Mouse (Mus musculus): ENCODE measurements around the gene Acap2. TPM values are rescaled to one million over a fixed set of nuclear protein-coding genes. Genes with fewer than 3 reads are reported as not detected.

Gene Acap2
- total RNA-seq, 2 experiments from 2014 or later: 110 to 121 TPM

- intact Hi-C loops (cut with DNase I): loop anchor here (5.0 kb wide), 1 partner anchor 42 kb away; no protein-coding TSS in a partner anchor
- no peak for DNase-seq (ENCODE audit: low spot score in 2 of 2)
Measured at GRCm38 (mm10) chr16:31064782-31065181, 136.3 kb downstream of the Acap2 start.

GRCm38 (mm10) chr16:31062918-31063317, 138.1 kb downstream of the Acap2 start:
- intact Hi-C loops (cut with DNase I): no loop called here
- DNase-seq (ENCODE audit: low spot score in 2 of 2): no peak

GRCm38 (mm10) chr16:31061246-31061880, 139.7 kb downstream of the Acap2 start:
- peak in 1 of 2 experiments; percentile 45 for DNase-seq (ENCODE audit: low spot score in 2 of 2)
- intact Hi-C loops (cut with DNase I): no loop called here

GRCm38 (mm10) chr16:31060714-31061113, 140.3 kb downstream of the Acap2 start:
- DNase-seq (ENCODE audit: low spot score in 2 of 2): no peak
- intact Hi-C loops (cut with DNase I): no loop called here

- intact Hi-C loops (cut with DNase I): no loop called here
- DNase-seq (ENCODE audit: low spot score in 2 of 2): no peak
Measured at GRCm38 (mm10) chr16:31060226-31060625, 140.8 kb downstream of the Acap2 start.

- no peak for DNase-seq (ENCODE audit: low spot score in 2 of 2)
- intact Hi-C loops (cut with DNase I): no loop called here
Measured at GRCm38 (mm10) chr16:31059730-31060129, 141.3 kb downstream of the Acap2 start.

- no peak for DNase-seq (ENCODE audit: low spot score in 2 of 2)
- intact Hi-C loops (cut with DNase I): no loop called here
Measured at GRCm38 (mm10) chr16:31052812-31053211, 148.2 kb downstream of the Acap2 start.

GRCm38 (mm10) chr16:31052177-31052726, 148.8 kb downstream of the Acap2 start:
- intact Hi-C loops (cut with DNase I): no loop called here
- DNase-seq (ENCODE audit: low spot score in 2 of 2): no peak

- DNase-seq (ENCODE audit: low spot score in 2 of 2): no peak
- intact Hi-C loops (cut with DNase I): no loop called here
Measured at GRCm38 (mm10) chr16:31050701-31051100, 150.3 kb downstream of the Acap2 start.

GRCm38 (mm10) chr16:31048194-31048593, 152.9 kb downstream of the Acap2 start:
- no peak for DNase-seq (ENCODE audit: low spot score in 2 of 2)
- intact Hi-C loops (cut with DNase I): no loop called here

- DNase-seq (ENCODE audit: low spot score in 2 of 2): no peak
- intact Hi-C loops (cut with DNase I): no loop called here
Measured at GRCm38 (mm10) chr16:31047186-31047898, 153.7 kb downstream of the Acap2 start.

- intact Hi-C loops (cut with DNase I): no loop called here
- DNase-seq (ENCODE audit: low spot score in 2 of 2): peak in 1 of 2 experiments; percentile 64
Measured at GRCm38 (mm10) chr16:31046217-31046659, 154.8 kb downstream of the Acap2 start.

GRCm38 (mm10) chr16:31045211-31045610, 155.8 kb downstream of the Acap2 start:
- intact Hi-C loops (cut with DNase I): no loop called here
- DNase-seq (ENCODE audit: low spot score in 2 of 2): no peak

- no peak for DNase-seq (ENCODE audit: low spot score in 2 of 2)
- intact Hi-C loops (cut with DNase I): no loop called here
Measured at GRCm38 (mm10) chr16:31043136-31043535, 157.9 kb downstream of the Acap2 start.

Other genes with a start within 250 kb of the Acap2 start
- 10 to 100 TPM; 19.0 to 20.9 TPM for gene Xxylt1, start 119.8 kb downstream of the Acap2 start, total RNA-seq (2021)
- 100 to 1,000 TPM in 1 of 2 experiments, 10 to 100 TPM in 1; 95.9 to 112 TPM for gene Ppp1r2, start 74.0 kb upstream of the Acap2 start, total RNA-seq (2021)
- 100 to 1,000 TPM; 136 to 141 TPM for gene Apod, start 113.6 kb upstream of the Acap2 start, total RNA-seq (2021)
- 100 to 1,000 TPM; 115 to 123 TPM for gene Bdh1, start 221.0 kb upstream of the Acap2 start, total RNA-seq (2021)

All from left cerebral cortex, postnatal 25 days (tissue).